Mouse (Mus musculus) liver, embryonic 16.5 days (tissue): ENCODE data around the gene 2200002D01Rik. TPM values are rescaled to one million over a fixed set of nuclear protein-coding genes. Genes with fewer than 3 reads are reported as not detected.

Experiments
- polyA plus RNA-seq: library from polyadenylated mRNA; unstranded; fragments of >200 nt; fragmentation: Nextera tagmentation; extraction: Ambion mirVana; gene quantifications from 2 replicates; pipeline ENCODE4 v1.2.1, GENCODE M21; 2015

2200002D01Rik gene
- polyA plus RNA-seq, 1 experiment from 2014 or later = 5.8 TPM

Other genes starting within 250 kb of the 2200002D01Rik start
- gene Ryr1, start 123.3 kb downstream of the 2200002D01Rik start, polyA plus RNA-seq = 0.22 and 0.58 TPM in 2 replicates
- gene Rasgrp4, start 113.6 kb downstream of the 2200002D01Rik start, polyA plus RNA-seq = 1.2 and 1.4 TPM in 2 replicates
- gene Fam98c, start 92.2 kb downstream of the 2200002D01Rik start, polyA plus RNA-seq = 3.8 and 4.9 TPM in 2 replicates
- 0.09 TPM in 1 of 2 replicates, not detected in the other for gene Ggn, start 78.3 kb downstream of the 2200002D01Rik start, polyA plus RNA-seq
- 0.19 and 0.25 TPM in 2 replicates for gene Spred3, start 78.1 kb downstream of the 2200002D01Rik start, polyA plus RNA-seq
- 106 and 111 TPM in 2 replicates for gene Psmd8, start 67.8 kb downstream of the 2200002D01Rik start, polyA plus RNA-seq
- 0.15 and 0.35 TPM in 2 replicates for gene Catsperg1, start 34.4 kb downstream of the 2200002D01Rik start, polyA plus RNA-seq
- 1.4 and 1.5 TPM in 2 replicates for gene Kcnk6, start 16.0 kb downstream of the 2200002D01Rik start, polyA plus RNA-seq
- 40.3 and 43.0 TPM in 2 replicates for gene Yif1b, start 10.1 kb downstream of the 2200002D01Rik start, polyA plus RNA-seq
- gene Spint2, start 33.4 kb upstream of the 2200002D01Rik start, polyA plus RNA-seq = 30.9 and 38.6 TPM in 2 replicates
- gene Ppp1r14a, start 40.8 kb upstream of the 2200002D01Rik start, polyA plus RNA-seq = 2.5 and 2.7 TPM in 2 replicates
- gene Dpf1, start 55.5 kb upstream of the 2200002D01Rik start, polyA plus RNA-seq = 1.2 and 1.5 TPM in 2 replicates